Mouse (Mus musculus) adrenal gland, postnatal 4 days (tissue): ENCODE data around the gene Dgcr2. TPM values are rescaled to one million over a fixed set of nuclear protein-coding genes. Genes with fewer than 3 reads are reported as not detected.
A peak's percentile ranks its signal among the peaks of the same experiment; 100 is the strongest.

Source experiments
- DNase-seq, 2 experiments: peaks; one replicate each; pipeline ENCODE4 v3.0.0; 2021 to 2022; ENCODE audit warnings: low spot score in 2 of 2, mixed read lengths in 2 of 2
- long read RNA-seq, 2 experiments: library from polyadenylated mRNA; stranded (forward); transcript quantifications; one replicate each; pipeline ENCODE4 v2.0.0; 2021
- total RNA-seq, 2 experiments: library from RNA; stranded (reverse); gene quantifications; 2 replicates each; pipeline ENCODE4 v1.2.3; 2021

Gene Dgcr2
- 10 to 100 TPM; 81.6 to 84.4 TPM for total RNA-seq
- long read RNA-seq, experiment 1, full-length matches to known transcripts = 37 of 53 reads
- long read RNA-seq, experiment 1, partial matches to known transcripts = 4 of 53 reads
- long read RNA-seq, experiment 1, other reads (novel, unspliced or antisense) = 12 of 53 reads
- long read RNA-seq, experiment 2, full-length matches to known transcripts = 67 of 116 reads
- long read RNA-seq, experiment 2, partial matches to known transcripts = 21 of 116 reads
- long read RNA-seq, experiment 2, other reads (novel, unspliced or antisense) = 28 of 116 reads

GRCm38 (mm10) chr16:17898462-17898861 lies at the start of gene Dgcr2, which contains the start of gene Tssk2:
TSS of gene Dgcr2 (minus strand) at chr16:17898562.
TSS of gene Tssk2 (plus strand) at chr16:17898637.
- no peak for DNase-seq

DNA sequence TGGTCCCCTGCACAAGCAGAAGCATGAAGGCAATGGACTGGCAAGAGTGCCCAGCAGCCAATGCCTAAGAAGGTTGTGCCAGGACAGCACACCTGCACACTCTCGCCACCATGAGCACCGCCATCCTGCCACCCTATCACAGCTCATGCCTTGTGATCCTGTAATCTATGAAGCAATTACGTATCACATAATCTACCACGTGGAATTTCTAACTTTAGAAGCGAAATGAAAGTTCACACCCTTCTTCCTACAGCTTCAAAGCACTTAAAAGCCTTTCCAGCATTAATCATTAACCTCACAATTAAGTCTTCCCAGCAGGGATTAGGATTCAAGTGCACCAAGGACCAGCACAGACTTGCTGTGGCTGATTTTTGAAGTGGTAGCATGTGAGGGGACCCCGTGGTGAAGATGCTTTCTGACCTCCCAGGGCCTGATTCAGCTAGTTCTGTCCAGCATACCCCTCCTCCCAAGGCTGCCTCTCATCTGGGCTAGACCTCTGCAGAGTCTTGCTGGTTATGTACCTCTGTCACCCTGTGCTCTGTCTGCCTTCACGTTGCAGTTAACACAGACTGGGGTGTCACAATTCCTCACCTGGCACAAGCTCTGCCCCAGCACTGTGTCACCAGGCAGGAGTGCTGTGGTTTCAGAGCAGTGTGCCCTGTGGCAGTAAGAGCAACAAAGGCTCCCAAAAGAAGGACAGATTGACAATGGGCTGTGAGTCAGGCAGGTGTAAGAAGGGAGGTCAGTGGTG lies 46.9 kb upstream of the Dgcr2 start:
- DNase-seq = no peak

- no peak for DNase-seq
These were observed 45.1 kb upstream of the Dgcr2 start for GRCm38 (mm10) chr16:17943466-17943865.

- DNase-seq = no peak
These were observed 40.9 kb upstream of the Dgcr2 start for GRCm38 (mm10) chr16:17939255-17939751.

GRCm38 (mm10) chr16:17938821-17939220 lies 40.5 kb upstream of the Dgcr2 start:
- peak; percentile 21 to 30 for DNase-seq

GRCm38 (mm10) chr16:17938187-17938586 lies 39.8 kb upstream of the Dgcr2 start:
- DNase-seq = no peak

- no peak for DNase-seq
These were observed 38.4 kb upstream of the Dgcr2 start for GRCm38 (mm10) chr16:17936776-17937175.

DNA sequence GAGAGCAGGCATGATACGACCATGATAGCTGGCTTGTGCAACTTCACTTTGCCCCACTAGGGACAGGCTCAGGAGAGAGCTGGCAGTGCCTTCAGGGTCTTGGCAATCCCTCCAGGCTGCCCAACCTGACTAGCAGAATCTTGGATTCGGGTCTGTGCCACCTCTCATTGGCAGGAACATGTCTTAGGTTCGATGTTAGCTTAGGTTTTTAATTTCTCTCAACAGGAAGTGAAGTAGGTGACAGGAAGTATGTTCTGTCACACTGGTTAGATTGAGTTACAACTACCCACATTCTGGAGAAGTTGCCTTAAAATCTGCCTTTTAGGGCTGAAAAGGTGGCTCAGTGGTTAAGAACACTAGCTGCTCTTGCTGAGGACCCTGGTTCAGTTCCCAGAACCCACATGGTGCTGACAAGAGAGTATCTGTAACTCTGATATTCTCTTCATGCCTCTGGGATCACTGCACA lies 36.1 kb upstream of the Dgcr2 start:
- no peak for DNase-seq

DNA sequence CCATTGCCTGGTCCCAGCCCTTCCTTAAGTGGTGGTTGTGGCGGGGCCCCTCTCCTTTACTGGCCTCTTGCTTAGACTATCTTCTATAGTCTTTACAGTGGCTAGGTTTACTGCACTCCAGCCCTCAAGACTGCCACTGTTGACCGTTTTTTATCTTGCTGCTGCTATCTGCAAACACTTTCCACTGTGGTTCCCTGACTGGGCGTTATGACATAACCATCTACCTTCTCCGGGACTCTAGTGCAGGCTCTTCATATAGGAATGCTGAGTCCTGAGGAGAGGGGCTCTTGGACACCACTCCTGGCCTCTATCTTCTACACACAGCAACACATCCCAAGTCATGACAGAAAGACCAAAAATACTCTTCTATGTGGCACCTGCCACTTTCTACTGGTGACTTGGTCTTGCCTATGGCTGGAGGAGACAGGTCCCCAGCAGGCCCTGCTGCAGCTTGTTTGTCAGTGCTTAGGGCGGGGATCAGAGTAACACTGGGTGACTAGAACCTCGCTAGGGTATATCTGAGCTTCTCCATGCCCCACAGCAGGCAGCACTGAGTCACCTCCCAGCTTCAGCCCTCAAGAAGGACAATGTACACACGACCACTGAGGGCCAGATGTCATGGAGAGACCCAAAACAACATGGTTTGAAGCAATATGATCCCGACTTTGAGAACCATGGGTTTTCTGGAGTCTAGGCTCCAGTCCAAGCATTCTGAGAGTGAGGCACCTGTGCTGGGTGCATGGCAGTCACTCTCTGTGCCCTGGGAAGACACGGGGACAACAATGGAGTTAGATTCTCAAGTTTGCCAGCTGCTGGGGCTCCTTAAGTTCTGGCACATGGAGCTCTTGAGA lies 35.5 kb upstream of the Dgcr2 start:
- DNase-seq = no peak

DNA sequence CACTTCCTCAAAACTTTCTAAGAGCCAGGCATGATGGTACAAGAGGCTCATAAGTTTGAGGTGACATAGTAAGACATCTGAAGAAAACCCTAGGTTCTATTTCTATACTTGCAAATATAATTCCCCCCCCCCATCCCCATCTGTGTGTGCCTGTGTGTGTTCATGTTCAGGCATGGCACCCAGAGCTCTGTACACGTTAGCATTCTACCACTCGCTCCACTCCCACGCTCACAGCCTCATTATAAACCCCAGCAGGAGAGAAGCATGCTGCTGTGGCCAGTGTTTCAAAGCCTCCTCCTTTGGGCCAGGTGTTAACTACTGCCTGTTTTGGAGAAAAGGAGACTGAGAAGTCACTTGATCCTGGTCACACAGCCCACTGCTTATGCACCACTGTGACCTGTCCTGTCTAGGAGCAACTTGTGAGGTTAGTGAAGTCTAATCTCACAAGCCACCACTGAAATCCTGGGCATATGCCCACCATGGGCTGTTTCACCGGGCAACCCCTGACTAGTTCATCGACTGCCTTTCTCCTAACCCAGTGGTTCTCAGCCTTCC lies 33.6 kb upstream of the Dgcr2 start:
- no peak for DNase-seq

- no peak for DNase-seq
These were observed 31.3 kb upstream of the Dgcr2 start for GRCm38 (mm10) chr16:17929631-17930030.

GRCm38 (mm10) chr16:17929211-17929610 lies 30.8 kb upstream of the Dgcr2 start:
- DNase-seq = no peak

GRCm38 (mm10) chr16:17928627-17929104 lies 30.3 kb upstream of the Dgcr2 start:
- peak; percentile 35 to 56 for DNase-seq

DNA sequence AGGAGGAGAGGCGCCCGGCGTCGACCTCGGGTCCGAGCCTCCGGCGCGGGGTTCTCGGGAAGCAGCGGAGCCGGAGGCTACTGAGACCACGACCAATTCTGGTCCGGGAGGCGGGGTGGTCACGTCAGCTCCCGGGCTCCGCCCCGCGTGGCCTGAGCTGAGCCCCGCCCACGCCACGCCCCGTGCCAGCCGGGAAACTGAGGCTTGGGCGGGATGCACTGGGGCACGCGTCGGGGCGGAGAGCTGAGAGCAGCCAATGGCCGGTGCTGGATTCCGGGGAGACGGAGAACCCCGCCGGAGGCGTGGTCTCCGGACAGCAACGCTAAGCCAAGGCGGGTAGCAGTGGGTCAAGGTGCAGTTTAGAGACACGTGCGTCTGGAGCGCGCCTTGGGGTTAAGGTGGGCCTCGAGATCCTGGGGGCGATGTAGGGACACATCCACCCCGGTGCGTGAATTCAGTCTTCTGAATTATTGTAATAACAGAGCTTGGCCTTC lies 29.8 kb upstream of the Dgcr2 start, which contains the start of gene Slc25a1:
TSS of gene Slc25a1 (minus strand) at position 133 of the 494 bp plus-strand sequence.
- DNase-seq = peak; percentile 37 to 56

DNA sequence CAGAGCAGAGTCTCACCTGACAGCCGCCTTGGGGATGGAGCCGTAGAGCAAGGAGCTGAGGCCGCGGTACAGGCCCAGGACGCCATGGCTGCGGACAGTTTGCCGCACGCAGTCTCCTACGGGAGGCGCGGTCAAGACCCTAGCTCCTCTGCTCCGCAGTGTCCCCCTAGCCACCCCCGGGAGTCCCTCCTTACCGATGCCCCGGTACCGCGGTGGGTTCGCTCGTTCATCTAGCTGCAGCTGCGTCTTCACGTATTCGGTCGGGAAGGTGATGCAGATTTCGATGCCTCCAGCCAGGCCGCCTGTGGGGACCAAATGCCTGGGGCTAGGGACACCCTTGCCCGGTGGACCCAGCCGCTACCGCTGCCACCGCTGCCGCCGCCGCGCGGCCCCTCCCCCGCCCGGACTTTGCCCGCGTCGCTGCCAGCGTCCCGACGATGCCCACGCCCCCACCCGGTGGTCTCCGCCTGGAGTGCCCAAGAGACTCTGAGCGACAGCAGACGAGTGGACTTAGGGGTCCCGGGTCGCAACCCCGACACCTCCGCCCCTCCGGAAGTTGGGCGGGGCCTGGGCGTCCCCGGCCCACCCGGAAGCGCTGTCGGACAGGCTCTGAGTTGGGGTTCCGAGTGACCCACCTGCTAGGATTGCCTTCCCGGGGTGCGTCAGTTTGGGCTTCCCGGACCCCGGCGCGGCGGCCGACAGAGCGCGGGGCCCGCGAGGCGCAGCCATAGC lies 29.2 kb upstream of the Dgcr2 start:
- peak; percentile 27 to 31 for DNase-seq

GRCm38 (mm10) chr16:17922163-17922538 lies 23.8 kb upstream of the Dgcr2 start:
- peak in 1 of 2 experiments; percentile 13 for DNase-seq

GRCm38 (mm10) chr16:17921325-17922162 lies 23.2 kb upstream of the Dgcr2 start:
- DNase-seq = peak; percentile 83 to 87

DNA sequence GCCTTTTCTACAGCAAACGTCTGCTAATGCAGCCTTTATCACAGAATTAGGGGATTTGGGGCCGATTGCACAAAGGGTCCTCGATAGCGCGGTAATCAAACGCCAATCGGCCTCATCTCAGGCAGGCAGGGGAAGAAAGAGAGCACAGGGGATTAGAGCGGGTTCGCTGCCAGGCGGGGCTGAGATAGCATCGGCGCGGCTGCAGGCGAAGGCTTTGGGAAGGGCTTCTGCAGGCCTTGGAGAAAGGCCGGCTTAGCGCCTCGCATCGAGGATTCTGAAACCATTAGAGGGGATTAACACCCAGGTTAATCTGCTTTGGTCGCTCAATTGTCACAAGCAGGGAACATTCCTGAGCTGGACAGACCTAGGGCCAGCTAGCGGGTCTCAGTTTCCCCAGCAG lies 22.2 kb upstream of the Dgcr2 start:
- no peak for DNase-seq
